In the genomic region with DNA sequence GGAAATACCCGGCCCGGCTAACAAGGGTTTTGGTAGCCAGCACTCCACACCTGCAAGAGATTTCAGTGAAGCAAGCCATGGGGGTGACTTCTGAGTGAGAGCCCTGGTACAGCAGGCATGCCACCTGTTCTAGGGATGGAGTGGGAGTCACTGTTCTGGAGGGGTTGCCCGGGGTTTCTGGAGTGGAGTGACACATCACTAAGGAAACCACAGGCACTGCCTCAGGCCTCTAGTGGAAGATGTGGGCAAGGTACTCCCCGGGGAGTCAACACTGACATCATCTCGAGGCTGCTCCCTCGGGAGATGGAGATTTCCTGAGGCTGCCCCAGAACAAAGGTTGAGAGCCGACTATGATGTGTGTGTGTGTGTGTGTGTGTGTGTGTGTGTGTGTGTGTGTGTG, we compare ENCODE assay signal across 10 mouse cellular contexts. TPM values are rescaled to one million over a fixed set of nuclear protein-coding genes. Genes with fewer than 3 reads are reported as not detected.
DNase-seq lines count a peak whose midpoint lies in the region; ATAC-seq and TF ChIP-seq lines count a peak whose summit lies in the region.
"Had no signal": no experiment of that assay in that cellular context is flagged by ENCODE, and none has a peak within 500 bp of the region (broad histone marks: within the 10 kb centered on the region; RNA-seq: fewer than 3 reads in every experiment).

No protein-coding gene starts in this region.

- no peaks in the 10 kb centered on the region for H3K27me3 ChIP-seq in hindbrain, embryonic 16.5 days (replicated peaks; ENCODE audit: control insufficient read depth, insufficient read depth, low read length)
- H3K27me3 ChIP-seq in midbrain, postnatal 0 days (ENCODE audit: insufficient read depth, low read length) = no peaks in the 10 kb centered on the region
- peaks cover 76% of the 10 kb centered on the region for H3K27me3 ChIP-seq in kidney, embryonic 15.5 days

- H3K9me3 ChIP-seq in hindbrain, embryonic 16.5 days (ENCODE audit: control insufficient read depth, low read length) = no peaks in the 10 kb centered on the region
- no peaks in the 10 kb centered on the region for H3K9me3 ChIP-seq in midbrain, postnatal 0 days (ENCODE audit: low read length)
- no peaks in the 10 kb centered on the region for H3K9me3 ChIP-seq in kidney, embryonic 15.5 days (replicated peaks)
- H3K9me3 ChIP-seq: liver, embryonic 13.5 days had no signal

- H3K4me2 ChIP-seq in hindbrain, embryonic 16.5 days (ENCODE audit: low read length) = peak overlapping the region; percentile 72
- H3K4me2 ChIP-seq in midbrain, postnatal 0 days (ENCODE audit: low read depth, low read length, poor library complexity, severe bottlenecking) = peak overlapping the region; percentile 84
- H3K4me2 ChIP-seq in kidney, embryonic 15.5 days = no peak overlapping the region
- H3K4me2 ChIP-seq: liver, embryonic 13.5 days had no signal

- peak overlapping the region; percentile 70 for H3K4me3 ChIP-seq in hindbrain, embryonic 16.5 days (ENCODE audit: low read length)
- peak overlapping the region; percentile 66 for H3K4me3 ChIP-seq in midbrain, postnatal 0 days (ENCODE audit: low read depth, low read length)
- no peak overlapping the region for H3K4me3 ChIP-seq in kidney, embryonic 15.5 days (replicated peaks)
- H3K4me3 ChIP-seq: liver, embryonic 13.5 days had no signal

- TF ChIP-seq CTCF in midbrain, postnatal 0 days (IDR thresholded peaks at IDR 0.05) = peak; percentile 27

- no peak overlapping the region for H3K27ac ChIP-seq in hindbrain, embryonic 16.5 days (ENCODE audit: low read depth, low read length)
- H3K27ac ChIP-seq in midbrain, postnatal 0 days (ENCODE audit: low read depth, low read length) = no peak overlapping the region
- H3K27ac ChIP-seq in kidney, embryonic 15.5 days = no peak overlapping the region
- H3K27ac ChIP-seq: liver, embryonic 13.5 days had no signal

- peak overlapping the region; percentile 53 for H3K9ac ChIP-seq in hindbrain, embryonic 16.5 days (ENCODE audit: low read depth, low read length)
- no peak overlapping the region; the same call in 1 of the 2 replicates for H3K9ac ChIP-seq in midbrain, postnatal 0 days (replicated peaks; ENCODE audit: low read length, poor library complexity, severe bottlenecking)
- H3K9ac ChIP-seq in kidney, embryonic 15.5 days = no peak overlapping the region
- H3K9ac ChIP-seq: liver, embryonic 13.5 days had no signal

- no peak for ATAC-seq in hindbrain, embryonic 16.5 days
- peak; percentile 21; the same call in 1 of the 2 replicates for ATAC-seq in midbrain, postnatal 0 days (ENCODE audit: low FRiP score)
- no peak for ATAC-seq in kidney, embryonic 15.5 days (replicated peaks; ENCODE audit: low FRiP score)

- WGBS in hindbrain, embryonic 16.5 days = 25% methylated on average over 7 of the region's 7 CpGs
- 27% methylated on average over 7 of the region's 7 CpGs for WGBS in midbrain, postnatal 0 days
- 30% methylated on average over 7 of the region's 7 CpGs for WGBS in kidney, embryonic 15.5 days

- H3K4me1 ChIP-seq in hindbrain, embryonic 16.5 days (ENCODE audit: control insufficient read depth, insufficient read depth, low read depth, low read length) = peaks cover 9% of the 10 kb centered on the region
- H3K4me1 ChIP-seq in midbrain, postnatal 0 days (ENCODE audit: insufficient read depth, low read length) = 0 out of 2 replicates have a peak, but pooled peaks cover 11% of the 10 kb centered on the region
- H3K4me1 ChIP-seq in kidney, embryonic 15.5 days = peaks cover 26% of the 10 kb centered on the region

- no peaks in the 10 kb centered on the region for H3K36me3 ChIP-seq in hindbrain, embryonic 16.5 days (ENCODE audit: control insufficient read depth, insufficient read depth, low read length)
- H3K36me3 ChIP-seq in midbrain, postnatal 0 days (ENCODE audit: insufficient read depth, low read length) = no peaks in the 10 kb centered on the region
- H3K36me3 ChIP-seq in kidney, embryonic 15.5 days = no peaks in the 10 kb centered on the region
- H3K36me3 ChIP-seq: liver, embryonic 13.5 days had no signal

- DNase-seq in B cell, adult 2 months = peak; percentile 59 to 66
- peak; percentile 86 for DNase-seq in brain, adult 2 months (ENCODE audit: low read depth, low spot score)
- peak; percentile 75 for DNase-seq in midbrain, postnatal 0 days (ENCODE audit: low spot score)
- no peak for DNase-seq in urinary bladder, postnatal 36 days (ENCODE audit: low spot score in 2 of 2)
- DNase-seq in kidney, adult 11 months = no peak
- DNase-seq: liver, embryonic 13.5 days had no signal

RNA-seq across cellular contexts. Expression of a gene that starts 3.4 kb away (rescaled TPM):
- polyA plus RNA-seq in hindbrain, embryonic 16.5 days (2015; fragmentation: Nextera tagmentation; extraction: Ambion mirVana) = 130 and 139 TPM in 2 replicates
- total RNA-seq in midbrain, postnatal 0 days (2014; rRNA removed) = 127 and 129 TPM in 2 replicates
- 132 and 145 TPM in 2 replicates for polyA plus RNA-seq in midbrain, postnatal 0 days (2015; fragmentation: Nextera tagmentation; extraction: Ambion mirVana)
- 0.99 and 1.6 TPM in 2 replicates for polyA plus RNA-seq in kidney, embryonic 15.5 days (2015; fragmentation: Nextera tagmentation; extraction: Ambion mirVana)

RNA-seq across cellular contexts. Expression of a gene that starts 4.9 kb away (rescaled TPM):
- polyA plus RNA-seq in hindbrain, embryonic 16.5 days (2015; fragmentation: Nextera tagmentation; extraction: Ambion mirVana) = 61.0 and 64.4 TPM in 2 replicates
- 60.5 and 72.7 TPM in 2 replicates for total RNA-seq in midbrain, postnatal 0 days (2014; rRNA removed)
- 59.2 and 64.9 TPM in 2 replicates for polyA plus RNA-seq in midbrain, postnatal 0 days (2015; fragmentation: Nextera tagmentation; extraction: Ambion mirVana)
- polyA plus RNA-seq in kidney, embryonic 15.5 days (2015; fragmentation: Nextera tagmentation; extraction: Ambion mirVana) = 46.2 and 47.4 TPM in 2 replicates

RNA-seq across cellular contexts. Expression of a gene that starts 25.0 kb away (rescaled TPM):
- polyA plus RNA-seq in hindbrain, embryonic 16.5 days (2015; fragmentation: Nextera tagmentation; extraction: Ambion mirVana) = not detected in 2 replicates
- not detected in 2 replicates for total RNA-seq in midbrain, postnatal 0 days (2014; rRNA removed)
- polyA plus RNA-seq in midbrain, postnatal 0 days (2015; fragmentation: Nextera tagmentation; extraction: Ambion mirVana) = not detected in 2 replicates
- polyA plus RNA-seq in kidney, embryonic 15.5 days (2015; fragmentation: Nextera tagmentation; extraction: Ambion mirVana) = not detected in 2 replicates
- total RNA-seq: heart, adult 18-20 months had no signal
- polyA plus RNA-seq: liver, embryonic 13.5 days; small intestine, adult 2 months had no signal

RNA-seq across cellular contexts. Expression of a gene that starts 50.4 kb away (rescaled TPM):
- polyA plus RNA-seq in hindbrain, embryonic 16.5 days (2015; fragmentation: Nextera tagmentation; extraction: Ambion mirVana) = not detected in 2 replicates
- not detected in 2 replicates for total RNA-seq in midbrain, postnatal 0 days (2014; rRNA removed)
- 0.09 and 0.11 TPM in 2 replicates for polyA plus RNA-seq in midbrain, postnatal 0 days (2015; fragmentation: Nextera tagmentation; extraction: Ambion mirVana)
- not detected in 2 replicates for polyA plus RNA-seq in kidney, embryonic 15.5 days (2015; fragmentation: Nextera tagmentation; extraction: Ambion mirVana)
- total RNA-seq: heart, adult 18-20 months had no signal
- polyA plus RNA-seq: liver, embryonic 13.5 days; small intestine, adult 2 months had no signal

RNA-seq across cellular contexts. Expression of a gene that starts 50.5 kb away (rescaled TPM):
- polyA plus RNA-seq in hindbrain, embryonic 16.5 days (2015; fragmentation: Nextera tagmentation; extraction: Ambion mirVana) = 0.42 and 1.0 TPM in 2 replicates
- total RNA-seq in midbrain, postnatal 0 days (2014; rRNA removed) = 0.44 and 1.2 TPM in 2 replicates
- polyA plus RNA-seq in midbrain, postnatal 0 days (2015; fragmentation: Nextera tagmentation; extraction: Ambion mirVana) = 1.2 and 1.5 TPM in 2 replicates
- not detected in 2 replicates for polyA plus RNA-seq in kidney, embryonic 15.5 days (2015; fragmentation: Nextera tagmentation; extraction: Ambion mirVana)
- total RNA-seq: heart, adult 18-20 months had no signal
- polyA plus RNA-seq: liver, embryonic 13.5 days had no signal

Comparison
In these comparisons a context has a peak if more than half of its experiments do, and no peak if none do; other contexts are left out.
1. DNase-seq: peak in B cell, adult 2 months (2 of 2), brain, adult 2 months (single experiment) and midbrain, postnatal 0 days (single experiment); none in urinary bladder, postnatal 36 days (0 of 2) and kidney, adult 11 months (single experiment).
2. RNA of a gene that starts 3.4 kb away (polyA plus RNA-seq): 130 to 139 TPM in hindbrain, embryonic 16.5 days and 132 to 145 TPM in midbrain, postnatal 0 days; 0.99 to 1.6 TPM in kidney, embryonic 15.5 days; every median in the first group is over 10 times any median in the second.